ENCODE assay signal across 23 mouse cellular contexts in the genomic region with DNA sequence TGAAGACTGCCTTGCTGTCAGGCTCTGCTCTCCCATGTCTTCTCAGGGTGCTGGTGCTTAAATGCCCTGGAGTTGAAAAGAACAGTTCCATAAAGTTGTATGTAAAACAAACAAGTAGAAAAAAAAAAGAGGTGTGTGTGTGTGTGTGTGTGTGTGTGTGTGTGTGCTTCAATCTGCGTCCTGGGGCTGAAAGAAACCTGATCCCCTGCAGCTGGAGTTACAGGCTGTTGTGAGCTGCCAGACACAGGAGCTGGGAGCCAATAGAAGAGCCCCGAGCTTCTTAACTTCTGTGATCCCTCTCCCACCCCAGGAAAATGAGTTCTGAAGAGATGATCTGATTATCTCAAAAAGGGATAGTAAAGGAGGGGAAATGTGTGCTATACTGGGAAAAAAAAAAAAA. TPM values are rescaled to one million over a fixed set of nuclear protein-coding genes. Genes with fewer than 3 reads are reported as not detected.
DNase-seq lines count a peak whose midpoint lies in the region; ATAC-seq lines count a peak whose summit lies in the region.
"Had no signal": no experiment of that assay in that cellular context is flagged by ENCODE, and none has a peak within 500 bp of the region (broad histone marks: within the 10 kb centered on the region; RNA-seq: fewer than 3 reads in every experiment).

No protein-coding gene starts in this region.

- H3K9ac ChIP-seq in kidney, embryonic 14.5 days (ENCODE audit: low read depth, low read length), result no peak overlapping the region
- no peak overlapping the region for H3K9ac ChIP-seq in midbrain, embryonic 11.5 days (ENCODE audit: low read length)
- H3K9ac ChIP-seq in midbrain, embryonic 13.5 days (replicated peaks), result no peak overlapping the region
- H3K9ac ChIP-seq in midbrain, embryonic 15.5 days, result no peak overlapping the region
- H3K9ac ChIP-seq: heart, embryonic 15.5 days; liver, embryonic 15.5 days; neural tube, embryonic 15.5 days had no signal

- no peak for DNase-seq in kidney, postnatal 14 days
- peak; percentile 19 for DNase-seq in midbrain, embryonic 11.5 days (ENCODE audit: low spot score, missing footprints)
- peak; percentile 61 for DNase-seq in forelimb bud, embryonic 11.5 days (ENCODE audit: low read depth, low spot score)
- DNase-seq in yolk sac, embryonic 10.5 days (ENCODE audit: low spot score), result peak; percentile 18
- DNase-seq in thymus, postnatal 10 days (ENCODE audit: low spot score in 2 of 2), result no peak
- DNase-seq: adrenal gland, postnatal 25 days; cerebellum, adult 9-10 months; heart, postnatal 36 days; kidney, adult 18-20 months; liver; thymus, adult 18-20 months; thymus, postnatal 4 days had no signal

- H3K4me2 ChIP-seq in kidney, embryonic 14.5 days (replicated peaks; ENCODE audit: low read depth, low read length), result no peak overlapping the region
- H3K4me2 ChIP-seq in midbrain, embryonic 11.5 days, result no peak overlapping the region
- H3K4me2 ChIP-seq in midbrain, embryonic 13.5 days (replicated peaks), result no peak overlapping the region
- no peak overlapping the region for H3K4me2 ChIP-seq in midbrain, embryonic 15.5 days
- H3K4me2 ChIP-seq: heart, embryonic 15.5 days; liver, embryonic 15.5 days; neural tube, embryonic 15.5 days had no signal

- no peaks in the 10 kb centered on the region for H3K36me3 ChIP-seq in kidney, embryonic 14.5 days (ENCODE audit: control insufficient read depth, insufficient read depth, low read length)
- H3K36me3 ChIP-seq in midbrain, embryonic 11.5 days (ENCODE audit: control insufficient read depth, insufficient read depth, low read length), result no peaks in the 10 kb centered on the region
- H3K36me3 ChIP-seq in midbrain, embryonic 13.5 days, result no peaks in the 10 kb centered on the region
- no peaks in the 10 kb centered on the region for H3K36me3 ChIP-seq in midbrain, embryonic 15.5 days (replicated peaks)
- H3K36me3 ChIP-seq: forebrain, embryonic 10.5 days; heart, embryonic 15.5 days; liver, embryonic 15.5 days; neural tube, embryonic 15.5 days had no signal

- no peaks in the 10 kb centered on the region for H3K9me3 ChIP-seq in kidney, embryonic 14.5 days (ENCODE audit: control insufficient read depth, low read length)
- H3K9me3 ChIP-seq in midbrain, embryonic 11.5 days (ENCODE audit: control insufficient read depth, low read length), result no peaks in the 10 kb centered on the region
- H3K9me3 ChIP-seq in midbrain, embryonic 13.5 days, result no peaks in the 10 kb centered on the region
- H3K9me3 ChIP-seq in midbrain, embryonic 15.5 days, result no peaks in the 10 kb centered on the region
- H3K9me3 ChIP-seq: forebrain, embryonic 10.5 days; heart, embryonic 15.5 days; liver, embryonic 15.5 days; neural tube, embryonic 15.5 days had no signal

- ATAC-seq in kidney, embryonic 14.5 days (ENCODE audit: low FRiP score, low TSS enrichment), result peak; percentile 66; the same call in 1 of the 2 replicates
- no peak for ATAC-seq in midbrain, embryonic 11.5 days (ENCODE audit: low FRiP score)
- no peak for ATAC-seq in midbrain, embryonic 13.5 days
- ATAC-seq in midbrain, embryonic 15.5 days (replicated peaks), result no peak
- ATAC-seq: forebrain, embryonic 16.5 days had no signal

- WGBS in kidney, embryonic 14.5 days, result 0% methylated on average over 2 of the region's 2 CpGs
- 9% methylated on average over 2 of the region's 2 CpGs for WGBS in midbrain, embryonic 11.5 days
- WGBS in midbrain, embryonic 13.5 days, result 12% methylated on average over 2 of the region's 2 CpGs
- WGBS in midbrain, embryonic 15.5 days, result 7% methylated on average over 2 of the region's 2 CpGs

- H3K27ac ChIP-seq in kidney, embryonic 14.5 days (ENCODE audit: low read depth, low read length), result no peak overlapping the region
- H3K27ac ChIP-seq in midbrain, embryonic 11.5 days (ENCODE audit: low read depth, low read length), result no peak overlapping the region
- no peak overlapping the region for H3K27ac ChIP-seq in midbrain, embryonic 13.5 days
- no peak overlapping the region for H3K27ac ChIP-seq in midbrain, embryonic 15.5 days
- H3K27ac ChIP-seq: forebrain, embryonic 10.5 days; heart, embryonic 15.5 days; liver, embryonic 15.5 days; macrophage; neural tube, embryonic 15.5 days had no signal

- no peak overlapping the region for H3K4me3 ChIP-seq in kidney, embryonic 14.5 days (ENCODE audit: low read length)
- no peak overlapping the region for H3K4me3 ChIP-seq in midbrain, embryonic 11.5 days (ENCODE audit: low read depth, low read length)
- no peak overlapping the region for H3K4me3 ChIP-seq in midbrain, embryonic 13.5 days (replicated peaks)
- H3K4me3 ChIP-seq in midbrain, embryonic 15.5 days, result no peak overlapping the region
- H3K4me3 ChIP-seq: forebrain, embryonic 10.5 days; heart, embryonic 15.5 days; liver, embryonic 15.5 days; neural tube, embryonic 15.5 days had no signal

- H3K27me3 ChIP-seq in kidney, embryonic 14.5 days (ENCODE audit: control insufficient read depth, insufficient read depth, low read length), result no peaks in the 10 kb centered on the region
- no peaks in the 10 kb centered on the region for H3K27me3 ChIP-seq in midbrain, embryonic 11.5 days (ENCODE audit: control insufficient read depth, insufficient read depth, low read length)
- no peaks in the 10 kb centered on the region for H3K27me3 ChIP-seq in midbrain, embryonic 13.5 days
- no peaks in the 10 kb centered on the region for H3K27me3 ChIP-seq in midbrain, embryonic 15.5 days (replicated peaks)
- H3K27me3 ChIP-seq: heart, embryonic 15.5 days; liver, embryonic 15.5 days; neural tube, embryonic 15.5 days had no signal

- H3K4me1 ChIP-seq in kidney, embryonic 14.5 days (ENCODE audit: control insufficient read depth, insufficient read depth, low read length), result no peaks in the 10 kb centered on the region
- H3K4me1 ChIP-seq in midbrain, embryonic 11.5 days (ENCODE audit: control insufficient read depth, insufficient read depth, low read length), result no peaks in the 10 kb centered on the region
- H3K4me1 ChIP-seq in midbrain, embryonic 13.5 days (replicated peaks), result 0 out of 2 replicates have a peak, but pooled peaks cover 2% of the 10 kb centered on the region
- H3K4me1 ChIP-seq in midbrain, embryonic 15.5 days, result 0 out of 2 replicates have a peak, but pooled peaks cover 3% of the 10 kb centered on the region
- H3K4me1 ChIP-seq: heart, embryonic 15.5 days; liver, embryonic 15.5 days; neural tube, embryonic 15.5 days had no signal

RNA-seq across cellular contexts. Expression of a gene that starts 45.3 kb away (rescaled TPM):
- polyA plus RNA-seq in kidney, embryonic 14.5 days (2014; fragmentation: Nextera tagmentation; extraction: Ambion mirVana), result not detected in 2 replicates
- not detected in 2 replicates for polyA plus RNA-seq in midbrain, embryonic 11.5 days (2014; fragmentation: Nextera tagmentation; extraction: Ambion mirVana)
- polyA plus RNA-seq in midbrain, embryonic 13.5 days (2015; fragmentation: Nextera tagmentation; extraction: Ambion mirVana), result not detected in 2 replicates
- not detected in 2 replicates for polyA plus RNA-seq in midbrain, embryonic 15.5 days (2015; fragmentation: Nextera tagmentation; extraction: Ambion mirVana)
- polyA plus RNA-seq: forebrain, embryonic 10.5 days; forebrain, embryonic 16.5 days; heart, embryonic 15.5 days; liver, embryonic 15.5 days; lung, embryonic 16.5 days; neural tube, embryonic 15.5 days; stomach, embryonic 16.5 days had no signal

Comparison
In these comparisons a context has a peak if more than half of its experiments do, and no peak if none do; other contexts are left out.
1. DNase-seq: peak in midbrain, embryonic 11.5 days (single experiment), forelimb bud, embryonic 11.5 days (single experiment) and yolk sac, embryonic 10.5 days (single experiment); none in kidney, postnatal 14 days (single experiment) and thymus, postnatal 10 days (0 of 2).